In genomic region chr8:106150653-106151000, GRCm38 (mm10) we compare ENCODE assay signal across 8 mouse cellular contexts. TPM values are rescaled to one million over a fixed set of nuclear protein-coding genes. Genes with fewer than 3 reads are reported as not detected.
A peak's percentile ranks its signal among the peaks of the same experiment; 100 is the strongest.
DNase-seq lines count a peak whose midpoint lies in the region; ATAC-seq and TF ChIP-seq lines count a peak whose summit lies in the region.

No protein-coding gene starts in this region.

- H3K79me2 ChIP-seq in MEL (ENCODE audit: control insufficient read depth, insufficient read depth, low read length, poor library complexity): peaks cover 2% of the 10 kb centered on the region; the same call in 1 of the 2 replicates

- H3K9ac ChIP-seq in heart, embryonic 15.5 days: peak overlapping the region; percentile 68
- H3K9ac ChIP-seq in MEL (ENCODE audit: control insufficient read depth, low read depth, low read length, poor library complexity, severe bottlenecking): peak overlapping the region; percentile 76
- H3K9ac ChIP-seq in hindbrain, embryonic 13.5 days: peak overlapping the region; percentile 84

- H3K27me3 ChIP-seq in heart, embryonic 15.5 days: no peaks in the 10 kb centered on the region
- no peaks in the 10 kb centered on the region for H3K27me3 ChIP-seq in MEL (ENCODE audit: control insufficient read depth in 1 of 2, insufficient read depth in 2 of 2, low read length in 2 of 2)
- no peaks in the 10 kb centered on the region for H3K27me3 ChIP-seq in hindbrain, embryonic 13.5 days
- H3K27me3 ChIP-seq in midbrain, embryonic 10.5 days (ENCODE audit: low read depth, poor library complexity, severe bottlenecking): no peaks in the 10 kb centered on the region

- H3K4me2 ChIP-seq in heart, embryonic 15.5 days: peak overlapping the region; percentile 77
- H3K4me2 ChIP-seq in hindbrain, embryonic 13.5 days: peak overlapping the region; percentile 64

- no peaks in the 10 kb centered on the region for H3K9me3 ChIP-seq in heart, embryonic 15.5 days (replicated peaks)
- H3K9me3 ChIP-seq in MEL (replicated peaks; ENCODE audit: insufficient read depth, low read length): no peaks in the 10 kb centered on the region
- no peaks in the 10 kb centered on the region for H3K9me3 ChIP-seq in hindbrain, embryonic 13.5 days
- no peaks in the 10 kb centered on the region for H3K9me3 ChIP-seq in midbrain, embryonic 10.5 days (replicated peaks)

- no peak for TF ChIP-seq POLR2A in MEL (IDR thresholded peaks at IDR 0.05; ENCODE audit: control insufficient read depth in 1 of 2, insufficient read depth in 1 of 2, low read depth in 1 of 2, low read length in 2 of 2, poor library complexity in 1 of 2)

- DNase-seq in heart, adult 18-20 months: no peak
- DNase-seq in MEL (ENCODE audit: low read depth, low spot score): no peak
- DNase-seq in midbrain, embryonic 10.5 days (ENCODE audit: low spot score): no peak
- DNase-seq in right cerebral cortex, postnatal 25 days: no peak
- DNase-seq in c-Kit-positive CD71-positive TER-119-positive erythroid progenitor cells, embryonic 14.5 days (ENCODE audit: low spot score): no peak

- peaks cover 22% of the 10 kb centered on the region for H3K4me1 ChIP-seq in heart, embryonic 15.5 days (replicated peaks)
- H3K4me1 ChIP-seq in MEL (ENCODE audit: control insufficient read depth in 1 of 2, insufficient read depth in 2 of 2, low read length in 2 of 2): peaks cover 0 to 30% of the 10 kb centered on the region in 2 experiments; a peak in 3 of 4 replicates
- peaks cover 24% of the 10 kb centered on the region for H3K4me1 ChIP-seq in hindbrain, embryonic 13.5 days (replicated peaks)
- H3K4me1 ChIP-seq in midbrain, embryonic 10.5 days: peaks cover 20% of the 10 kb centered on the region

- ATAC-seq in heart, embryonic 15.5 days (replicated peaks; ENCODE audit: insufficient number of reproducible peaks, insufficient read depth, low FRiP score, low read depth): no peak
- no peak for ATAC-seq in hindbrain, embryonic 13.5 days (ENCODE audit: low FRiP score)
- ATAC-seq in frontal cortex, adult (ENCODE audit: low TSS enrichment): no peak

- no peak for TF ChIP-seq EP300 in MEL (IDR thresholded peaks at IDR 0.05; ENCODE audit: low read depth in 1 of 2, low read length in 2 of 2)

- no peak for TF ChIP-seq RAD21 in MEL (IDR thresholded peaks at IDR 0.05; ENCODE audit: low read depth, low read length)

- H3K4me3 ChIP-seq in heart, embryonic 15.5 days: peak overlapping the region; percentile 76
- H3K4me3 ChIP-seq in MEL (ENCODE audit: control insufficient read depth in 1 of 2, insufficient read depth in 1 of 2, low read depth in 2 of 2, low read length in 2 of 2): peak overlapping the region; percentile 59 to 87
- H3K4me3 ChIP-seq in hindbrain, embryonic 13.5 days: peak overlapping the region; percentile 83
- peak overlapping the region; percentile 81 for H3K4me3 ChIP-seq in midbrain, embryonic 10.5 days

- no peak for TF ChIP-seq CTCF in MEL (IDR thresholded peaks at IDR 0.05 in 2 of 3, conservative IDR thresholded peaks at IDR 0.05 in 1 of 3; ENCODE audit: control insufficient read depth in 1 of 3, insufficient read depth in 1 of 3, low read depth in 2 of 3, low read length in 3 of 3, poor library complexity in 1 of 3, severe bottlenecking in 1 of 3)

- WGBS in heart, embryonic 15.5 days: 17% methylated on average over 8 of the region's 8 CpGs
- WGBS in hindbrain, embryonic 13.5 days: 22% methylated on average over 8 of the region's 8 CpGs
- 21% methylated on average over 8 of the region's 8 CpGs for WGBS in midbrain, embryonic 10.5 days

- H3K27ac ChIP-seq in heart, embryonic 15.5 days: no peak overlapping the region
- peak overlapping the region; percentile 43 for H3K27ac ChIP-seq in MEL (ENCODE audit: control insufficient read depth, low read depth, low read length)
- peak overlapping the region; percentile 71 for H3K27ac ChIP-seq in hindbrain, embryonic 13.5 days
- peak overlapping the region; percentile 84 for H3K27ac ChIP-seq in midbrain, embryonic 10.5 days (replicated peaks)

- H3K36me3 ChIP-seq in heart, embryonic 15.5 days: no peaks in the 10 kb centered on the region
- H3K36me3 ChIP-seq in MEL (ENCODE audit: control insufficient read depth in 1 of 2, insufficient read depth in 2 of 2, low read length in 2 of 2): peaks cover 0 to 24% of the 10 kb centered on the region in 2 experiments; a peak in 2 of 4 replicates
- H3K36me3 ChIP-seq in hindbrain, embryonic 13.5 days: peaks cover 20% of the 10 kb centered on the region
- H3K36me3 ChIP-seq in midbrain, embryonic 10.5 days: peaks cover 15% of the 10 kb centered on the region

TF ChIP-seq in MEL, 35 proteins besides CTCF, POLR2A, EP300 and RAD21:
- peak; percentile 71; the same call in 1 of the 2 replicates for TF ChIP-seq BHLHE40 (IDR thresholded peaks at IDR 0.05; ENCODE audit: borderline replicate concordance, low read depth, low read length)
- no peak for TF ChIP-seq KAT2A (conservative IDR thresholded peaks at IDR 0.05; ENCODE audit: low read depth, low read length)
- TF ChIP-seq SIN3A (IDR thresholded peaks at IDR 0.05; ENCODE audit: low read length): no peak
- no peak; the same call in 1 of the 2 replicates for TF ChIP-seq USF1 (IDR thresholded peaks at IDR 0.05; ENCODE audit: low read depth, low read length)
- TF ChIP-seq NRF1 (IDR thresholded peaks at IDR 0.05; ENCODE audit: insufficient read depth, low read depth, low read length, poor library complexity, severe bottlenecking): no peak
- TF ChIP-seq MYC (IDR thresholded peaks at IDR 0.05; ENCODE audit: low read depth, low read length): 0 out of 2 replicates have a peak, but pooled peaks have one; percentile 13
- no peak for TF ChIP-seq TBP (IDR thresholded peaks at IDR 0.05; ENCODE audit: low read depth, low read length)
- TF ChIP-seq ZC3H11A (IDR thresholded peaks at IDR 0.05; ENCODE audit: low read depth, low read length): no peak
- no peak for TF ChIP-seq UBTF (IDR thresholded peaks at IDR 0.05; ENCODE audit: borderline replicate concordance, insufficient read depth, low read depth, low read length)
- 0 out of 2 replicates have a peak, but pooled peaks have one; percentile 7 for TF ChIP-seq RCOR1 (IDR thresholded peaks at IDR 0.05; ENCODE audit: low read depth, low read length)
- no peak for TF ChIP-seq TAL1 (IDR thresholded peaks at IDR 0.05; ENCODE audit: low read length)
- TF ChIP-seq E2F4 (IDR thresholded peaks at IDR 0.05; ENCODE audit: borderline replicate concordance, low read depth, low read length): no peak
- TF ChIP-seq POLR2AphosphoS5 (IDR thresholded peaks at IDR 0.05; ENCODE audit: borderline replicate concordance, low read depth, low read length): no peak
- TF ChIP-seq ZMIZ1 (IDR thresholded peaks at IDR 0.05; ENCODE audit: low read depth, low read length): no peak
- TF ChIP-seq ETS1 (IDR thresholded peaks at IDR 0.05; ENCODE audit: low read depth, low read length): no peak
- TF ChIP-seq MAFK (IDR thresholded peaks at IDR 0.05; ENCODE audit: borderline replicate concordance, low read depth, low read length): no peak
- no peak; the same call in 1 of the 2 replicates for TF ChIP-seq MXI1 (IDR thresholded peaks at IDR 0.05; ENCODE audit: low read depth, low read length)
- no peak for TF ChIP-seq JUND (IDR thresholded peaks at IDR 0.05; ENCODE audit: low read depth, low read length)
- no peak for TF ChIP-seq ZKSCAN1 (IDR thresholded peaks at IDR 0.05; ENCODE audit: low read depth, low read length)
- TF ChIP-seq CHD1 (IDR thresholded peaks at IDR 0.05; ENCODE audit: low read depth, low read length): no peak
- TF ChIP-seq NELFE (IDR thresholded peaks at IDR 0.05; ENCODE audit: low read depth, low read length): no peak
- TF ChIP-seq GATA1 (IDR thresholded peaks at IDR 0.05; ENCODE audit: low read depth, low read length): no peak

RNA-seq across cellular contexts. Expression of gene Pla2g15, which starts 0.4 kb away (rescaled TPM):
- polyA plus RNA-seq in heart, embryonic 15.5 days (2015; fragmentation: Nextera tagmentation; extraction: Ambion mirVana): 7.0 and 9.4 TPM in 2 replicates
- total RNA-seq in heart, adult 18-20 months (2021): 1 to 10 TPM; 6.7 to 7.9 TPM
- total RNA-seq in MEL (2012; rRNA removed): 4.0 and 6.2 TPM in 2 replicates
- polyA plus RNA-seq in MEL (2012; ENCODE audit: insufficient read depth in 1 of 2, insufficient read length in 2 of 2, low read depth in 1 of 2, low replicate concordance in 2 of 2, missing spikeins in 1 of 2): 1 to 10 TPM in 1 of 2 experiments, not detected in 1; 9.4 TPM
- polyA plus RNA-seq in hindbrain, embryonic 13.5 days (2015; fragmentation: Nextera tagmentation; extraction: Ambion mirVana): 20.0 and 22.3 TPM in 2 replicates
- 13.5 and 15.6 TPM in 2 replicates for polyA plus RNA-seq in midbrain, embryonic 10.5 days (2016; fragmentation: Nextera tagmentation; extraction: Ambion mirVana)

RNA-seq across cellular contexts. Expression of gene Esrp2, which starts 13.9 kb away (rescaled TPM):
- polyA plus RNA-seq in heart, embryonic 15.5 days (2015; fragmentation: Nextera tagmentation; extraction: Ambion mirVana): 1.5 and 6.1 TPM in 2 replicates
- total RNA-seq in heart, adult 18-20 months (2021): 1 to 10 TPM in 1 of 2 experiments, under 1 TPM in 1; 0.35 to 1.4 TPM
- total RNA-seq in MEL (2012; rRNA removed): 1.3 and 2.3 TPM in 2 replicates
- polyA plus RNA-seq in MEL (2012; ENCODE audit: insufficient read depth in 1 of 2, insufficient read length in 2 of 2, low read depth in 1 of 2, low replicate concordance in 2 of 2, missing spikeins in 1 of 2): 1 to 10 TPM in 1 of 2 experiments, not detected in 1; 4.5 TPM
- 0.14 and 0.26 TPM in 2 replicates for polyA plus RNA-seq in hindbrain, embryonic 13.5 days (2015; fragmentation: Nextera tagmentation; extraction: Ambion mirVana)
- polyA plus RNA-seq in midbrain, embryonic 10.5 days (2016; fragmentation: Nextera tagmentation; extraction: Ambion mirVana): 1.5 and 2.0 TPM in 2 replicates

RNA-seq across cellular contexts. Expression of gene Slc7a6, which starts 18.0 kb away (rescaled TPM):
- polyA plus RNA-seq in heart, embryonic 15.5 days (2015; fragmentation: Nextera tagmentation; extraction: Ambion mirVana): 29.6 and 33.3 TPM in 2 replicates
- 10 to 100 TPM in 1 of 2 experiments, 1 to 10 TPM in 1; 8.8 to 11.5 TPM for total RNA-seq in heart, adult 18-20 months (2021)
- total RNA-seq in MEL (2012; rRNA removed): 26.2 and 34.4 TPM in 2 replicates
- 10 to 100 TPM in 1 of 2 experiments, not detected in 1; 48.2 TPM for polyA plus RNA-seq in MEL (2012; ENCODE audit: insufficient read depth in 1 of 2, insufficient read length in 2 of 2, low read depth in 1 of 2, low replicate concordance in 2 of 2, missing spikeins in 1 of 2)
- 66.4 and 71.4 TPM in 2 replicates for polyA plus RNA-seq in hindbrain, embryonic 13.5 days (2015; fragmentation: Nextera tagmentation; extraction: Ambion mirVana)
- polyA plus RNA-seq in midbrain, embryonic 10.5 days (2016; fragmentation: Nextera tagmentation; extraction: Ambion mirVana): 78.9 and 79.8 TPM in 2 replicates
